Mouse (Mus musculus): ENCODE measurements at regions not wholly inside any gene's neighbourhood (a gene's known extent, or its start where the extent isn't known, plus 50 kb on each side); places are given as distances from the start of the nearest gene placed in this dataset.

GRCm38 (mm10) chr10:91734691-91735090 lies 553.6 kb upstream of the Tmpo start:
- WGBS: 73% methylated on average over 8 of the region's 8 CpGs
- DNase-seq: no peak
- H3K27ac ChIP-seq (ENCODE audit: low read depth): no peak overlapping the region
- H3K27me3 ChIP-seq (ENCODE audit: insufficient read depth, low read length): no peaks in the 10 kb centered on the region
- H3K36me3 ChIP-seq (ENCODE audit: insufficient read depth): no peaks in the 10 kb centered on the region
- H3K4me2 ChIP-seq: no peak overlapping the region
- H3K4me1 ChIP-seq (ENCODE audit: insufficient read depth): no peaks in the 10 kb centered on the region
- H3K4me3 ChIP-seq (ENCODE audit: low read depth, low read length): no peak overlapping the region
- no peak overlapping the region for H3K9ac ChIP-seq
- no peak for ATAC-seq (ENCODE audit: insufficient read depth)
- TF ChIP-seq CTCF (IDR thresholded peaks at IDR 0.05; ENCODE audit: low read depth): peak; percentile 48
- H3K9me3 ChIP-seq (ENCODE audit: low read depth, low read length): no peaks in the 10 kb centered on the region

GRCm38 (mm10) chr10:91732007-91732589 lies 551.0 kb upstream of the Tmpo start:
- Histone ChIP-seq H3K4me2 (no peak overlapping the region), H3K4me1 (ENCODE audit: insufficient read depth) (no peaks in the 10 kb centered on the region), H3K9ac (no peak overlapping the region), H3K27ac (ENCODE audit: low read depth) (no peak overlapping the region), H3K4me3 (ENCODE audit: low read depth, low read length) (no peak overlapping the region), H3K36me3 (ENCODE audit: insufficient read depth) (no peaks in the 10 kb centered on the region), H3K9me3 (ENCODE audit: low read depth, low read length) (no peaks in the 10 kb centered on the region), H3K27me3 (ENCODE audit: insufficient read depth, low read length) (no peaks in the 10 kb centered on the region)
- no peak for DNase-seq
- 51% methylated on average over 9 of the region's 9 CpGs for WGBS
- no peak for ATAC-seq (ENCODE audit: insufficient read depth)
- TF ChIP-seq CTCF (IDR thresholded peaks at IDR 0.05; ENCODE audit: low read depth): no peak

GRCm38 (mm10) chr10:91730062-91730461 lies 548.9 kb upstream of the Tmpo start:
- Histone ChIP-seq H3K9ac (no peak overlapping the region), H3K4me2 (no peak overlapping the region), H3K9me3 (ENCODE audit: low read depth, low read length) (no peaks in the 10 kb centered on the region), H3K36me3 (ENCODE audit: insufficient read depth) (no peaks in the 10 kb centered on the region), H3K27me3 (ENCODE audit: insufficient read depth, low read length) (no peaks in the 10 kb centered on the region), H3K4me1 (ENCODE audit: insufficient read depth) (no peaks in the 10 kb centered on the region), H3K27ac (ENCODE audit: low read depth) (no peak overlapping the region), H3K4me3 (ENCODE audit: low read depth, low read length) (no peak overlapping the region)
- 89% methylated on average over 6 of the region's 6 CpGs for WGBS
- DNase-seq (no peak), ATAC-seq (ENCODE audit: insufficient read depth) (no peak)
- no peak for TF ChIP-seq CTCF (IDR thresholded peaks at IDR 0.05; ENCODE audit: low read depth)

- H3K4me2 ChIP-seq: no peak overlapping the region
- no peaks in the 10 kb centered on the region for H3K27me3 ChIP-seq (ENCODE audit: insufficient read depth, low read length)
- no peaks in the 10 kb centered on the region for H3K4me1 ChIP-seq (ENCODE audit: insufficient read depth)
- no peak for ATAC-seq (ENCODE audit: insufficient read depth)
- H3K36me3 ChIP-seq (ENCODE audit: insufficient read depth): no peaks in the 10 kb centered on the region
- no peak overlapping the region for H3K4me3 ChIP-seq (ENCODE audit: low read depth, low read length)
- no peaks in the 10 kb centered on the region for H3K9me3 ChIP-seq (ENCODE audit: low read depth, low read length)
- TF ChIP-seq CTCF (IDR thresholded peaks at IDR 0.05; ENCODE audit: low read depth): no peak
- 83% methylated on average over 9 of the region's 9 CpGs for WGBS
- no peak overlapping the region for H3K9ac ChIP-seq
- DNase-seq: no peak
- H3K27ac ChIP-seq (ENCODE audit: low read depth): no peak overlapping the region
Observed at GRCm38 (mm10) chr10:91719561-91720371, 538.7 kb upstream of the Tmpo start.

GRCm38 (mm10) chr10:91716604-91717003 lies 535.5 kb upstream of the Tmpo start:
- TF ChIP-seq CTCF (IDR thresholded peaks at IDR 0.05; ENCODE audit: low read depth): no peak
- WGBS: 82% methylated on average over 7 of the region's 7 CpGs
- Histone ChIP-seq H3K9me3 (ENCODE audit: low read depth, low read length) (no peaks in the 10 kb centered on the region), H3K4me1 (ENCODE audit: insufficient read depth) (no peaks in the 10 kb centered on the region), H3K36me3 (ENCODE audit: insufficient read depth) (no peaks in the 10 kb centered on the region), H3K4me3 (ENCODE audit: low read depth, low read length) (no peak overlapping the region), H3K9ac (no peak overlapping the region), H3K27me3 (ENCODE audit: insufficient read depth, low read length) (no peaks in the 10 kb centered on the region), H3K4me2 (no peak overlapping the region), H3K27ac (ENCODE audit: low read depth) (no peak overlapping the region)
- no peak for DNase-seq
- ATAC-seq (ENCODE audit: insufficient read depth): no peak

GRCm38 (mm10) chr10:91714648-91715047 lies 533.5 kb upstream of the Tmpo start:
- H3K27ac ChIP-seq (ENCODE audit: low read depth): no peak overlapping the region
- no peak overlapping the region for H3K4me2 ChIP-seq
- H3K9me3 ChIP-seq (ENCODE audit: low read depth, low read length): no peaks in the 10 kb centered on the region
- H3K27me3 ChIP-seq (ENCODE audit: insufficient read depth, low read length): no peaks in the 10 kb centered on the region
- ATAC-seq (ENCODE audit: insufficient read depth) (no peak), DNase-seq (no peak)
- WGBS: 80% methylated on average over 3 of the region's 3 CpGs
- no peak for TF ChIP-seq CTCF (IDR thresholded peaks at IDR 0.05; ENCODE audit: low read depth)
- H3K4me3 ChIP-seq (ENCODE audit: low read depth, low read length): no peak overlapping the region
- H3K36me3 ChIP-seq (ENCODE audit: insufficient read depth): no peaks in the 10 kb centered on the region
- no peaks in the 10 kb centered on the region for H3K4me1 ChIP-seq (ENCODE audit: insufficient read depth)
- H3K9ac ChIP-seq: no peak overlapping the region

GRCm38 (mm10) chr10:91713529-91713928 lies 532.4 kb upstream of the Tmpo start:
- no peak overlapping the region for H3K9ac ChIP-seq
- DNase-seq: no peak
- no peaks in the 10 kb centered on the region for H3K9me3 ChIP-seq (ENCODE audit: low read depth, low read length)
- no peaks in the 10 kb centered on the region for H3K27me3 ChIP-seq (ENCODE audit: insufficient read depth, low read length)
- no peak for ATAC-seq (ENCODE audit: insufficient read depth)
- H3K4me3 ChIP-seq (ENCODE audit: low read depth, low read length): no peak overlapping the region
- H3K27ac ChIP-seq (ENCODE audit: low read depth): no peak overlapping the region
- 42% methylated on average over 7 of the region's 7 CpGs for WGBS
- H3K36me3 ChIP-seq (ENCODE audit: insufficient read depth): no peaks in the 10 kb centered on the region
- TF ChIP-seq CTCF (IDR thresholded peaks at IDR 0.05; ENCODE audit: low read depth): no peak
- no peaks in the 10 kb centered on the region for H3K4me1 ChIP-seq (ENCODE audit: insufficient read depth)
- H3K4me2 ChIP-seq: no peak overlapping the region

All from lung, embryonic 14.5 days (tissue).